Mouse (Mus musculus): Measurements from ENCODE around the gene Igf1. TPM values are rescaled to one million over a fixed set of nuclear protein-coding genes. Genes with fewer than 3 reads are reported as not detected.
A peak's percentile ranks its signal among the peaks of the same experiment; 100 is the strongest.

Gene Igf1
- polyA plus RNA-seq, 1 experiment from 2014 or later, result 18.6 TPM

DNA sequence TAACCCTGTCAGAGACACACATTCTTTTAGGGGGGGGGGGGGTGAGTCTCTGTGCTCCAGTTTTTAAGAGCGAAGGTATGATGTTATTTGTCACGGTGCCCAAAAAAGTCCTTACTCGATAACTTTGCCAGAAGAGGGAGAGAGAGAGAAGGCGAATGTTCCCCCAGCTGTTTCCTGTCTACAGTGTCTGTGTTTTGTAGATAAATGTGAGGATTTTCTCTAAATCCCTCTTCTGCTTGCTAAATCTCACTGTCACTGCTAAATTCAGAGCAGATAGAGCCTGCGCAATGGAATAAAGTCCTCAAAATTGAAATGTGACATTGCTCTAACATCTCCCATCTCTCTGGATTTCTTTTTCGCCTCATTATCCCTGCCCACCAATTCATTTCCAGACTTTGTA is 874 bp downstream of the Igf1 start:
- WGBS, result 56% methylated on average over 6 of the region's 6 CpGs
- 0 out of 2 replicates have a peak overlapping the region, but pooled peaks have one; percentile 63 for H3K9ac ChIP-seq
- H3K27me3 ChIP-seq (ENCODE audit: control insufficient read depth, insufficient read depth, low read length), result no peaks in the 10 kb centered on the region
- H3K36me3 ChIP-seq (replicated peaks; ENCODE audit: control insufficient read depth, insufficient read depth), result no peaks in the 10 kb centered on the region
- 0 out of 2 replicates have a peak overlapping the region, but pooled peaks have one; percentile 39 for H3K4me3 ChIP-seq (replicated peaks; ENCODE audit: low read length)
- no peak for ATAC-seq (ENCODE audit: low FRiP score)
- DNase-seq (ENCODE audit: low spot score), result peak; percentile 32
- H3K4me1 ChIP-seq (replicated peaks; ENCODE audit: control insufficient read depth, insufficient read depth, low read length), result peaks cover 24% of the 10 kb centered on the region
- no peak overlapping the region; the same call in 1 of the 2 replicates for H3K27ac ChIP-seq
- no peaks in the 10 kb centered on the region for H3K9me3 ChIP-seq (ENCODE audit: control insufficient read depth, low read length)
- H3K4me2 ChIP-seq (replicated peaks), result peak overlapping the region; percentile 88

DNA sequence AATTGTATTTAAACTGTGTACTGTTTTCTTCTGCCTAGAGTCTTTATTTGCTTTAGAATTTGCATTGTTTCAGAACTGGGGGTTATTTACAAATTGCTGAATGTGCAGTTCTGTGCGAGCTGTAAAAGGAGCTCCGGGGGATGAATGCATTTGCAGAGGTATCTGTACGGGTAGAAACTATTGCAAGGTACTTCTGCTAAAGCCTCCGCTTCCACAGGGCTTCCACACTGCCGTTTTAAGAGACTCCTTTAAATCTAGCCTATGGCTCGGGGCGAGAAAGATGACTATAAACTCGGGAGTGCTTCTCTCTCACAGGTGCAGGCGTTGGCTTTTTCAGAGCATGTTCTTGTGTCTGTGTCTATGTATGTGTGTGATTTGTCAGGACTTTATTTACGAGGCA is 1.4 kb downstream of the Igf1 start:
- H3K4me3 ChIP-seq (replicated peaks; ENCODE audit: low read length), result peak overlapping the region; percentile 39
- H3K36me3 ChIP-seq (replicated peaks; ENCODE audit: control insufficient read depth, insufficient read depth), result no peaks in the 10 kb centered on the region
- peak overlapping the region; percentile 63 for H3K9ac ChIP-seq
- DNase-seq (ENCODE audit: low spot score) (no peak), ATAC-seq (ENCODE audit: low FRiP score) (no peak)
- no peaks in the 10 kb centered on the region for H3K9me3 ChIP-seq (ENCODE audit: control insufficient read depth, low read length)
- H3K4me2 ChIP-seq (replicated peaks), result peak overlapping the region; percentile 88
- H3K4me1 ChIP-seq (replicated peaks; ENCODE audit: control insufficient read depth, insufficient read depth, low read length), result peaks cover 24% of the 10 kb centered on the region
- H3K27ac ChIP-seq, result peak overlapping the region; percentile 54; the same call in 1 of the 2 replicates
- 24% methylated on average over 10 of the region's 10 CpGs for WGBS
- H3K27me3 ChIP-seq (ENCODE audit: control insufficient read depth, insufficient read depth, low read length), result no peaks in the 10 kb centered on the region

DNA sequence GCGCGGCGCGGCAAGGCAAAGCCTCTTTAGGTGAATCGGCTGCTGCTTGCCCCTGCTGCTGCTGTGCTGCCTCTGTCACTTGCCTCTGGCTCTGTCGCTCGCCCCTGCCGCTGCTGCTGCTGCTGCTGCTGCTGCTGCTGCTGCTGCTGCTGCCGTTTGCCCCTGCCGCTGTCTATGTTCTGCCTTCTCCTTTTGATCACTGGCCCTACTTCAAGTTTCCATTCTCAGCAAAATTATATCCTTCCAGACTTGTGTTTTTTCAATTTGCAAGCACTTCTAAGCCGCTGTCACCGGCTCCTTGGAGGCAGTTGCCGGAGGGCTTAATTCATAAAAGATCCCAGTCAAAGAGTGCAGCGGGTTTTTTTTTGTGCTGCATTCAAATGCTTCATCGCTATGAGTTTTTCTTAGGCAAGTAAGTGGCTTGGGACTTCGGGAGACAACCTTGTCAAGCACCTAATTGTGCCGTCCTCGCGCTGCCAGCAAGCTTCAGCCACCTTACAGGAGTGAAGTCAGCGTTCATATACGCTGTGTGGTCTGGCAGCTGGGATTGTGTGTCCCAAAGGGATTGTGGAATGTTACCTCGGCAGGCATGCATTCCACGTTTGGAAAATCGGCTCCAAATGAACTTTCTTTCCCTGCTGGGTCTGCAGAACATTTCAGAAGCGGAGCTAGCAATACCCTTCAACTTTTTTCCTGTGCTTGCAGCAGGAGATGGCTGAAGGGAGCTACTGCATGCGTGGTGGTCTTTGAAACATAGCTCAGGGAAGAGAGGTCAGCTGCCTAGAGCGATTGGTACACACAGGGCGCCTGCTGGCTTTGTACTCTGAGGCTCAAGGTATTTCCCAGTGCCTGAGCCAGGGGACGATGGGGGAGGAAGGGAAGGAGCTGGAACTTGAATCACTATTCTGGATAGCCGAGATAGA is 2.4 kb downstream of the Igf1 start:
- H3K4me1 ChIP-seq (replicated peaks; ENCODE audit: control insufficient read depth, insufficient read depth, low read length), result peaks cover 24% of the 10 kb centered on the region
- H3K4me2 ChIP-seq (replicated peaks), result peak overlapping the region; percentile 88
- H3K27ac ChIP-seq, result peak overlapping the region; percentile 62
- no peaks in the 10 kb centered on the region for H3K9me3 ChIP-seq (ENCODE audit: control insufficient read depth, low read length)
- H3K27me3 ChIP-seq (ENCODE audit: control insufficient read depth, insufficient read depth, low read length), result no peaks in the 10 kb centered on the region
- DNase-seq (ENCODE audit: low spot score) (peak; percentile 42), ATAC-seq (ENCODE audit: low FRiP score) (no peak)
- H3K36me3 ChIP-seq (replicated peaks; ENCODE audit: control insufficient read depth, insufficient read depth), result no peaks in the 10 kb centered on the region
- peak overlapping the region; percentile 63 for H3K9ac ChIP-seq
- 1% methylated on average over 30 of the region's 30 CpGs for WGBS
- H3K4me3 ChIP-seq (replicated peaks; ENCODE audit: low read length), result peak overlapping the region; percentile 39

DNA sequence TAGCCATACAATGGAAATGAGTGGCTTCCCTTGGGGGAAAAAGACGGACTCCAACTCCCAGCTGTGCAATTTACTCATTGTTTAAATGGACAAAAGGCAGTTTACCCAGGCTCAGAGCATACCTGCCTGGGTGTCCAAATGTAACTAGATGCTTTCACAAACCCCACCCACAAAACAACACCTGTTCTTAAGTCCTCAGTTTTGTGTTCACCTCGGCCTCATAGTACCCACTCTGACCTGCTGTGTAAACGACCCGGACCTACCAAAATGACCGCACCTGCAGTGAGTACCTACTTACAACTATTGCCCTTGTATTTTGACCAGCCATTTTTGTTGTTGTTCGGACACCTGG is 3.0 kb downstream of the Igf1 start:
- H3K9ac ChIP-seq, result peak overlapping the region; percentile 63; the same call in 1 of the 2 replicates
- 72% methylated on average over 6 of the region's 6 CpGs for WGBS

DNA sequence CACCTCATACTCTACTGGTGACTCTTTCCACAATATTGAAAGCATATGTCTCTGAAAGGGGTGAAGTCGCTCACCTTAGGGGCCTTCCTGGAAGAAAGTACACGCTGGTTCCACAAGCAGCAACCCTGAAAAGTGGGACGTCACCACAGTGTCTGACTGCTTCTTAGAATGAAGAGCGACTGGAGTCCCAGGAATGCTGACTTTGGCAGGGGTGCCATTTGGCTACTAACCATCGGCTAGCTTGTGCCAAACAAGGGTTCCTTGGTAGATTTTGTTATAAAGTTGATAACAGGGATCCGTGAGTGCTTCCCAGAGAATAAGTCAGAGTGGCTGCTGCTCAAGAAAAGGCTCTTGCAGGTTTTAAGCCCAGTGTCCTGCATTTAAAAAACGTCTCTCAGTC is 4.8 kb downstream of the Igf1 start:
- Histone ChIP-seq H3K27me3 (ENCODE audit: control insufficient read depth, insufficient read depth, low read length) (no peaks in the 10 kb centered on the region), H3K27ac (no peak overlapping the region), H3K4me2 (replicated peaks) (no peak overlapping the region), H3K9me3 (ENCODE audit: control insufficient read depth, low read length) (no peaks in the 10 kb centered on the region), H3K4me1 (replicated peaks; ENCODE audit: control insufficient read depth, insufficient read depth, low read length) (peaks cover 21% of the 10 kb centered on the region), H3K36me3 (replicated peaks; ENCODE audit: control insufficient read depth, insufficient read depth) (no peaks in the 10 kb centered on the region), H3K4me3 (replicated peaks; ENCODE audit: low read length) (no peak overlapping the region), H3K9ac (no peak overlapping the region)
- WGBS, result 74% methylated on average over 7 of the region's 7 CpGs
- DNase-seq (ENCODE audit: low spot score) (no peak), ATAC-seq (ENCODE audit: low FRiP score) (no peak)

More for the DNA sequence above, 3.0 kb downstream of the Igf1 start:
- Histone ChIP-seq H3K4me2 (replicated peaks) (peak overlapping the region; percentile 88), H3K27me3 (ENCODE audit: control insufficient read depth, insufficient read depth, low read length) (no peaks in the 10 kb centered on the region), H3K9me3 (ENCODE audit: control insufficient read depth, low read length) (no peaks in the 10 kb centered on the region), H3K4me1 (replicated peaks; ENCODE audit: control insufficient read depth, insufficient read depth, low read length) (peaks cover 24% of the 10 kb centered on the region), H3K36me3 (replicated peaks; ENCODE audit: control insufficient read depth, insufficient read depth) (no peaks in the 10 kb centered on the region), H3K27ac (no peak overlapping the region; the same call in 1 of the 2 replicates), H3K4me3 (replicated peaks; ENCODE audit: low read length) (peak overlapping the region; percentile 39)
- DNase-seq (ENCODE audit: low spot score) (no peak), ATAC-seq (ENCODE audit: low FRiP score) (no peak)

DNA sequence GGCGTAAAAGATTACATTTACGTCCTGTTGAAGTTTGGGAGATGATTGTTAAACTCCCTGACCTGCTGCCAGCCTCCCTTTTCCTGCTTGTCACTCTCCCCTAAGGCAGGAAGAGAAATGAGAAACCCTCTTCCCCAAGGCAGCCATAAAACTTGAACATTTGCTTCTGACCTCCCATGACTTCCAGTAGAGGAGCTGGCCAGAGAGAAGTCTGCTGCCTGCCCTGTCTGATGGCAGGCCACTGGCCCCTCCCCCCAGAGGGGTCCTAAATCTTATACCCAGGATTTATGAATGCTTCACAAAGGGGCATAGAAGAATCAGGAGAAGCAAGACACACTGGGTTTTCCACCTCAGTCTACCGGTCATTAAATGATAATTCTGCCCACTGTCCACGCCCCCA is 5.3 kb downstream of the Igf1 start:
- Histone ChIP-seq H3K27ac (no peak overlapping the region), H3K4me1 (replicated peaks; ENCODE audit: control insufficient read depth, insufficient read depth, low read length) (peaks cover 17% of the 10 kb centered on the region), H3K4me2 (replicated peaks) (no peak overlapping the region), H3K4me3 (replicated peaks; ENCODE audit: low read length) (no peak overlapping the region), H3K9ac (no peak overlapping the region), H3K9me3 (ENCODE audit: control insufficient read depth, low read length) (no peaks in the 10 kb centered on the region), H3K27me3 (ENCODE audit: control insufficient read depth, insufficient read depth, low read length) (no peaks in the 10 kb centered on the region), H3K36me3 (replicated peaks; ENCODE audit: control insufficient read depth, insufficient read depth) (no peaks in the 10 kb centered on the region)
- ATAC-seq (ENCODE audit: low FRiP score) (no peak), DNase-seq (ENCODE audit: low spot score) (no peak)
- WGBS, result 82% methylated on average over 4 of the region's 4 CpGs

DNA sequence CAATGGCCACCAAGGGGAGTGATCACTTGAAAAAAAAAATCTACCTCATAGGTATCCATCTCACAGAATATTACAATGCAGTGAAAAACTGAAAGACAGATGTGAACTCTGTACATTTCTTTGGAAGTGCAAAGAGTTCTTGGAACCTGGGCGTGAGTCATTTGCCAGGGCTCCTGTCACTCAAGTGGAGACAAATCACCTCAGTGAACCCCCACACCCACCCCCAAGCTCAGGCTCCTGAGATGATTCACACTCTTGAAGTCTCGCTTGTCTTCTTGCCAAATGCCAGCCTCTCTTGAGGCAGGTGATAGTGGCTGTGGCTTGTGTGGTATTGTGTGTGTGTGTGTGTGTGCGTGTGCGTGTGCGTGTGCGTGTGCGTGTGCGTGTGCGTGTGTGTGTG is 7.6 kb downstream of the Igf1 start:
- WGBS, result 94% methylated on average over 9 of the region's 9 CpGs
- no peak overlapping the region for H3K27ac ChIP-seq
- H3K4me2 ChIP-seq (replicated peaks), result no peak overlapping the region
- H3K27me3 ChIP-seq (ENCODE audit: control insufficient read depth, insufficient read depth, low read length), result no peaks in the 10 kb centered on the region
- no peak overlapping the region for H3K9ac ChIP-seq
- H3K4me1 ChIP-seq (replicated peaks; ENCODE audit: control insufficient read depth, insufficient read depth, low read length), result peaks cover 6% of the 10 kb centered on the region
- H3K4me3 ChIP-seq (replicated peaks; ENCODE audit: low read length), result no peak overlapping the region
- ATAC-seq (ENCODE audit: low FRiP score) (no peak), DNase-seq (ENCODE audit: low spot score) (no peak)
- H3K36me3 ChIP-seq (replicated peaks; ENCODE audit: control insufficient read depth, insufficient read depth), result no peaks in the 10 kb centered on the region
- H3K9me3 ChIP-seq (ENCODE audit: control insufficient read depth, low read length), result no peaks in the 10 kb centered on the region

DNA sequence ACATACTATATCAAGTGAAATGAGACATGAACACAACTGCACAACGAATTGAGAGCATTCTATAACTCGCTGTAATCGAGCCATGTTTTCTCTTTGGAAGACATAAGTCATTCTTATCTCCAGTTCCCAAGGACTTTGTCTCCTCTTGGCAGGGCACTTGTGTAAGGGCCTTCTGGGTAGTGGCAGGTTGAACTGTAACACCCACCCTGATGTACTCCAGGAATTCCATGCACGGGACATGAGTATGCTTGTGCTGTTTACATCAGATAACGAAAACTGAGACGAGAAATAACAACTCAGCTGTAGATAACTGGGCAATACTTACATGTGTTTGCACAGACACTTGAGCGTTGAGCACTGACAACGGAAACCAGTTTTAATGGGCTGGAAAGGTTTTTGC is 8.4 kb downstream of the Igf1 start:
- WGBS, result 90% methylated on average over 8 of the region's 8 CpGs
- Histone ChIP-seq H3K27ac (no peak overlapping the region), H3K27me3 (ENCODE audit: control insufficient read depth, insufficient read depth, low read length) (no peaks in the 10 kb centered on the region), H3K9me3 (ENCODE audit: control insufficient read depth, low read length) (no peaks in the 10 kb centered on the region), H3K9ac (no peak overlapping the region), H3K4me1 (replicated peaks; ENCODE audit: control insufficient read depth, insufficient read depth, low read length) (no peaks in the 10 kb centered on the region), H3K4me2 (replicated peaks) (no peak overlapping the region), H3K4me3 (replicated peaks; ENCODE audit: low read length) (no peak overlapping the region), H3K36me3 (replicated peaks; ENCODE audit: control insufficient read depth, insufficient read depth) (no peaks in the 10 kb centered on the region)
- DNase-seq (ENCODE audit: low spot score) (no peak), ATAC-seq (ENCODE audit: low FRiP score) (no peak)

DNA sequence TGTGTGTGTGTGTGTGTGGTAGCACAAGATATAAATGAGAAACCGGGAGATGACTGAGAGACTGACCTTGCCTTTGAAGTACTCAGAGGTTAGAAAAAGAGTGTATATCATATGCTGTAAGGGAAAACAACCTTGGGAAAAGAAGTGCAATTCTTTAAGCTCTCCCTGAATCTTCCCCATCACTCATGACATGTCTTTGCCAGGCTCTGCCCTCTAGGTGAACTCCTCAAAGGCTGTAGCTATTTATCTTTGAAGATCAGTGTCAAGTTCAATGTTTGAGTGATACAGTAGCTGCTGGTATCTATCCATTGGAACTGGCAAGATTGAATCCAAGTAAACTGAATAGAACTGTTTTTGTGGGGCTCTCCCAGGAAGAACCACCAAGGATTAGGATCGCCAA is 9.2 kb downstream of the Igf1 start:
- ATAC-seq (ENCODE audit: low FRiP score) (no peak), DNase-seq (ENCODE audit: low spot score) (no peak)
- Histone ChIP-seq H3K4me3 (replicated peaks; ENCODE audit: low read length) (no peak overlapping the region), H3K9ac (no peak overlapping the region), H3K4me2 (replicated peaks) (no peak overlapping the region), H3K27ac (no peak overlapping the region), H3K36me3 (replicated peaks; ENCODE audit: control insufficient read depth, insufficient read depth) (no peaks in the 10 kb centered on the region), H3K4me1 (replicated peaks; ENCODE audit: control insufficient read depth, insufficient read depth, low read length) (no peaks in the 10 kb centered on the region), H3K9me3 (ENCODE audit: control insufficient read depth, low read length) (no peaks in the 10 kb centered on the region), H3K27me3 (ENCODE audit: control insufficient read depth, insufficient read depth, low read length) (no peaks in the 10 kb centered on the region)
- WGBS, result 89% methylated on average over 2 of the region's 2 CpGs

All from hindbrain, embryonic 14.5 days (tissue).